Mouse (Mus musculus) spleen, adult 2 months (tissue): ENCODE measurements around the gene Sucnr1. TPM values are rescaled to one million over a fixed set of nuclear protein-coding genes. Genes with fewer than 3 reads are reported as not detected.

ENCODE experiments used
- DNase-seq, 2 experiments: peaks; one replicate each; pipeline versions ENCODE4 v3.0.0 to v3.0.0-alpha.2; 2012 to 2021; ENCODE audit warnings: low spot score in 2 of 2, low read depth in 1 of 2
- H3K27ac ChIP-seq: fragments of 200-500 bp; 2 replicates; pipeline ENCODE4 v1.5.1; 2012; ENCODE audit warnings: low read length, inconsistent platforms; ENCODE audit not compliant: insufficient read depth
- H3K27me3 ChIP-seq: fragments of 200-500 bp; 2 replicates; pipeline ENCODE4 v1.6.1; 2012; ENCODE audit warnings: mild to moderate bottlenecking, moderate library complexity, low read length, inconsistent platforms; ENCODE audit not compliant: control insufficient read depth, insufficient read depth
- H3K36me3 ChIP-seq: fragments of 200-500 bp; 2 replicates; pipeline ENCODE4 v1.6.1; 2012; ENCODE audit warnings: mild to moderate bottlenecking, low read length, inconsistent platforms; ENCODE audit not compliant: control insufficient read depth, insufficient read depth
- H3K4me1 ChIP-seq: fragments of 200-500 bp; 2 replicates; pipeline ENCODE4 v1.6.1; 2011; ENCODE audit warnings: inconsistent platforms; ENCODE audit not compliant: control insufficient read depth, insufficient read depth, insufficient read length
- H3K4me3 ChIP-seq: fragments of 200-500 bp; 2 replicates; pipeline ENCODE4 v1.5.1; 2011; ENCODE audit warnings: mild to moderate bottlenecking, inconsistent platforms; ENCODE audit not compliant: insufficient read depth, insufficient read length; ENCODE audit errors: extremely low read depth
- CTCF ChIP-seq: fragments of 200-500 bp; IDR thresholded peaks from 2 replicates; pipeline ENCODE4 v1.5.1; 2011; ENCODE audit warnings: mild to moderate bottlenecking, inconsistent platforms; ENCODE audit not compliant: insufficient read depth, insufficient read length, insufficient replicate concordance; ENCODE audit errors: extremely low read depth
- POLR2A ChIP-seq: fragments of 200-500 bp; IDR thresholded peaks from 2 replicates; pipeline ENCODE4 v1.6.1; 2011; ENCODE audit warnings: low read depth, low read length, inconsistent platforms
- whole genome bisulfite sequencing: fragments of 180-500 bp; shearing (Covaris S2); methylation state at CpG from one replicate; pipeline ENCODE4 v1.1.7; 2018; 5-methylcytosine and 5-hydroxymethylcytosine counted together
- polyA plus RNA-seq: library from polyadenylated mRNA; depleted of rRNA; stranded (reverse); fragments of >200 nt; gene quantifications from 2 replicates; pipeline ENCODE4 v1.2.3, GENCODE M21; 2012; rRNA removed

Sucnr1 gene
- polyA plus RNA-seq, 1 experiment = 1.8 TPM

DNA sequence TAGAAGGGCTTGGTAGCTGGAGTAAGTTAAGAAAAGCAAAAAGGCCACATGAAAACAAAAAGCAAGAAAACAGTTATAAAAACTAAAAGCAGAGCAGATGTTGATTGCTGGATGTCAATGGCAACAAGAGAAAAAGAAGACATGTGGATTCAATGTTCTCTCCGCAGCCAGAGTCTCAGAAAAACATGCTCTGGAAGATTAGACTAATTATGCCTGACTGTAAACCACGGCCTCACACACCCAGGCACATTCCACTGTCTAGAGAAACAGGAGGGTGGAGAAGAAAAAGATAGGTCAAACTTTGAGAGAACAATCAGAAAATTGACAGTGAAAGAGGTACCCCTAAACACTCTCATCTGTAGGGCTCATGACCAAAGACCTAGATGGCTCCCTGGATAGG, 54.1 kb downstream of the Sucnr1 start:
- Histone ChIP-seq H3K27me3 (no peaks in the 10 kb centered on the region), H3K4me1 (no peaks in the 10 kb centered on the region), H3K27ac (no peak overlapping the region), H3K4me3 (no peak overlapping the region), H3K36me3 (no peaks in the 10 kb centered on the region)
- 80% methylated on average over 2 of the region's 2 CpGs for WGBS
- no peak for DNase-seq
- TF ChIP-seq POLR2A (no peak), CTCF (no peak)

Other genes with a start within 250 kb of the Sucnr1 start
- not detected in 2 replicates for gene Gm8298, start 220.8 kb upstream of the Sucnr1 start, polyA plus RNA-seq
- gene C130079G13Rik, start 156.7 kb upstream of the Sucnr1 start, polyA plus RNA-seq = not detected in 2 replicates
- not detected in 2 replicates for gene Aadacl2, start 75.1 kb upstream of the Sucnr1 start, polyA plus RNA-seq
- not detected in 2 replicates for gene Aadac, start 56.2 kb upstream of the Sucnr1 start, polyA plus RNA-seq